Mouse (Mus musculus) c-Kit-positive CD71-positive TER-119-positive erythroid progenitor cells, embryonic 14.5 days (primary cell): ENCODE results near the gene Atp13a1.

Experiments
- DNase-seq: peaks from one replicate; pipeline ENCODE4 v3.0.0-alpha.2; 2013; ENCODE audit warnings: low spot score

The Atp13a1 gene

GRCm38 (mm10) chr8:69790773-69791367, at the start of gene Atp13a1, which contains the start of gene Zfp866:
Gene Atp13a1, plus strand, starts transcription at chr8:69791163.
Gene Zfp866, minus strand, starts transcription at chr8:69791178.
- peak; percentile 89 for DNase-seq

- no peak for DNase-seq
These were observed 49.7 kb upstream of the Atp13a1 start for GRCm38 (mm10) chr8:69741231-69741630.

GRCm38 (mm10) chr8:69749544-69750454, 41.2 kb upstream of the Atp13a1 start, which contains the start of gene Zfp963:
Gene Zfp963, minus strand, starts transcription at chr8:69749970.
- DNase-seq: peak; percentile 93

- no peak for DNase-seq
These were observed 38.5 kb upstream of the Atp13a1 start for GRCm38 (mm10) chr8:69752437-69752836.

GRCm38 (mm10) chr8:69758316-69758715, 32.6 kb upstream of the Atp13a1 start:
- DNase-seq: no peak

- no peak for DNase-seq
These were observed 29.0 kb upstream of the Atp13a1 start for GRCm38 (mm10) chr8:69761814-69762445.

GRCm38 (mm10) chr8:69771221-69771620, 19.7 kb upstream of the Atp13a1 start:
- no peak for DNase-seq

- DNase-seq: no peak
These were observed 18.9 kb upstream of the Atp13a1 start for GRCm38 (mm10) chr8:69772106-69772505.

GRCm38 (mm10) chr8:69774503-69775148, 16.3 kb upstream of the Atp13a1 start, which contains the start of gene Gm20422:
Gene Gm20422, minus strand, starts transcription at chr8:69774886.
- DNase-seq: peak; percentile 98

- no peak for DNase-seq
These were observed 15.8 kb upstream of the Atp13a1 start for GRCm38 (mm10) chr8:69775149-69775534.

- DNase-seq: no peak
These were observed 13.9 kb upstream of the Atp13a1 start for GRCm38 (mm10) chr8:69777111-69777510.

GRCm38 (mm10) chr8:69789105-69789504, 1.9 kb upstream of the Atp13a1 start:
- DNase-seq: no peak

- DNase-seq: no peak
These were observed 1.2 kb upstream of the Atp13a1 start for GRCm38 (mm10) chr8:69789731-69790130.

- DNase-seq: no peak
These were observed 599 bp upstream of the Atp13a1 start for GRCm38 (mm10) chr8:69790364-69790763.

- peak; percentile 37 for DNase-seq
These were observed 579 bp downstream of the Atp13a1 start for GRCm38 (mm10) chr8:69791415-69792068.

GRCm38 (mm10) chr8:69793666-69794065, 2.7 kb downstream of the Atp13a1 start:
- DNase-seq: no peak

- DNase-seq: no peak
These were observed 3.1 kb downstream of the Atp13a1 start for GRCm38 (mm10) chr8:69794096-69794495.

- DNase-seq: no peak
These were observed 3.9 kb downstream of the Atp13a1 start for GRCm38 (mm10) chr8:69794901-69795300.

GRCm38 (mm10) chr8:69796721-69797345, 5.9 kb downstream of the Atp13a1 start:
- DNase-seq: no peak

GRCm38 (mm10) chr8:69797661-69798060, 6.7 kb downstream of the Atp13a1 start:
- DNase-seq: no peak

GRCm38 (mm10) chr8:69799261-69799660, 8.3 kb downstream of the Atp13a1 start:
- DNase-seq: no peak
